Mouse (Mus musculus) lung, postnatal 0 days (tissue): ENCODE data around the gene Emilin1. TPM values are rescaled to one million over a fixed set of nuclear protein-coding genes. Genes with fewer than 3 reads are reported as not detected.
A peak's percentile ranks its signal among the peaks of the same experiment; 100 is the strongest.

ENCODE experiments used
- ATAC-seq: fragments of 200-750 bp; cut with Nextera tagmentation; 2 replicates; pipeline ENCODE4 v1.8.0; 2017; ENCODE audit warnings: moderate library complexity
- DNase-seq: peaks from one replicate; pipeline ENCODE4 v3.0.0-alpha.2; 2016; ENCODE audit warnings: low spot score
- H3K27ac ChIP-seq: fragments of 300-500 bp; sonication (generic); 2 replicates; pipeline ENCODE4 v1.5.1; 2014; ENCODE audit warnings: antibody characterized with exemption, mild to moderate bottlenecking, low read length, mixed read lengths
- H3K27me3 ChIP-seq: fragments of 300-500 bp; sonication (generic); replicated peaks from 2 replicates; pipeline ENCODE4 v1.6.1; 2014; ENCODE audit warnings: low read length, mixed read lengths; ENCODE audit not compliant: insufficient read depth
- H3K36me3 ChIP-seq: fragments of 300-500 bp; sonication (generic); 2 replicates; pipeline ENCODE4 v1.6.1; 2014; ENCODE audit warnings: low read length, mixed read lengths; ENCODE audit not compliant: insufficient read depth
- H3K4me1 ChIP-seq: fragments of 300-500 bp; sonication (generic); 2 replicates; pipeline ENCODE4 v1.6.1; 2014; ENCODE audit warnings: antibody characterized with exemption, low read depth, low read length, mixed read lengths; ENCODE audit not compliant: insufficient read depth
- H3K4me2 ChIP-seq: fragments of 300-500 bp; sonication (generic); replicated peaks from 2 replicates; pipeline ENCODE4 v1.6.1; 2014; ENCODE audit warnings: low read depth, mild to moderate bottlenecking, low read length, moderate library complexity, mixed read lengths
- H3K4me3 ChIP-seq: fragments of 300-500 bp; sonication (generic); 2 replicates; pipeline ENCODE4 v1.5.1; 2014; ENCODE audit warnings: low read depth, low read length
- H3K9ac ChIP-seq: fragments of 300-500 bp; sonication (generic); replicated peaks from 2 replicates; pipeline ENCODE4 v1.6.1; 2014; ENCODE audit warnings: low read depth, mild to moderate bottlenecking
- H3K9me3 ChIP-seq: fragments of 300-500 bp; sonication (generic); 2 replicates; pipeline ENCODE4 v1.6.1; 2016; ENCODE audit warnings: low read length, mixed read lengths
- CTCF ChIP-seq: IDR thresholded peaks from 2 replicates; pipeline ENCODE4 v1.5.1; 2016; ENCODE audit warnings: antibody characterized with exemption, mild to moderate bottlenecking
- EP300 ChIP-seq: IDR thresholded peaks from 2 replicates; pipeline ENCODE4 v1.6.1; 2016; ENCODE audit warnings: antibody characterized with exemption, mild to moderate bottlenecking, control low read depth
- WGBS: fragments of 180-500 bp; shearing (Covaris S2); extraction: QIAGEN DNeasy Blood & Tissue Kit; methylation state at CpG from one replicate; pipeline ENCODE4 v1.1.7; 2014; 5-methylcytosine and 5-hydroxymethylcytosine counted together
- polyA plus RNA-seq: library from polyadenylated mRNA; unstranded; fragments of >200 nt; fragmentation: Nextera tagmentation; extraction: Ambion mirVana; gene quantifications from 2 replicates; pipeline ENCODE4 v1.2.1, GENCODE M21; 2015

The Emilin1 gene
- polyA plus RNA-seq, 1 experiment from 2014 or later: 121 TPM

- Histone ChIP-seq H3K9me3 (no peaks in the 10 kb centered on the region), H3K36me3 (peaks cover 29% of the 10 kb centered on the region), H3K27ac (no peak overlapping the region), H3K27me3 (no peaks in the 10 kb centered on the region), H3K4me3 (no peak overlapping the region), H3K9ac (no peak overlapping the region), H3K4me1 (peaks cover 3% of the 10 kb centered on the region; the same call in 1 of the 2 replicates), H3K4me2 (no peak overlapping the region)
- WGBS: 82% methylated on average over 2 of the region's 2 CpGs
- TF ChIP-seq CTCF (no peak), EP300 (no peak)
- ATAC-seq (no peak), DNase-seq (peak; percentile 4)
Observed at GRCm38 (mm10) chr5:30950922-30951321, 37.7 kb downstream of the Emilin1 start.

- ATAC-seq: no peak
- H3K4me3 ChIP-seq: no peak overlapping the region
- no peak overlapping the region for H3K27ac ChIP-seq
- no peak overlapping the region for H3K9ac ChIP-seq
- H3K4me2 ChIP-seq: no peak overlapping the region
- DNase-seq: peak; percentile 3
- H3K27me3 ChIP-seq: no peaks in the 10 kb centered on the region
- no peak for TF ChIP-seq CTCF
- TF ChIP-seq EP300: no peak
- WGBS: 81% methylated on average over 6 of the region's 6 CpGs
- H3K9me3 ChIP-seq: no peaks in the 10 kb centered on the region
- H3K36me3 ChIP-seq: peaks cover 31% of the 10 kb centered on the region
- H3K4me1 ChIP-seq: peaks cover 3% of the 10 kb centered on the region; the same call in 1 of the 2 replicates
Observed at GRCm38 (mm10) chr5:30951706-30952105, 38.5 kb downstream of the Emilin1 start.

- DNase-seq (no peak), ATAC-seq (no peak)
- Histone ChIP-seq H3K27ac (no peak overlapping the region), H3K4me2 (no peak overlapping the region), H3K4me3 (no peak overlapping the region), H3K4me1 (peaks cover 3% of the 10 kb centered on the region; the same call in 1 of the 2 replicates), H3K9me3 (no peaks in the 10 kb centered on the region), H3K27me3 (no peaks in the 10 kb centered on the region), H3K9ac (no peak overlapping the region), H3K36me3 (peaks cover 31% of the 10 kb centered on the region)
- no peak for TF ChIP-seq EP300
- TF ChIP-seq CTCF: no peak
- WGBS: 83% methylated on average over 5 of the region's 5 CpGs
Observed at GRCm38 (mm10) chr5:30952551-30952950, 39.3 kb downstream of the Emilin1 start.

- Histone ChIP-seq H3K36me3 (peaks cover 37% of the 10 kb centered on the region), H3K4me1 (peaks cover 17% of the 10 kb centered on the region; the same call in 1 of the 2 replicates), H3K4me2 (no peak overlapping the region), H3K4me3 (no peak overlapping the region), H3K9ac (no peak overlapping the region), H3K9me3 (no peaks in the 10 kb centered on the region), H3K27ac (no peak overlapping the region), H3K27me3 (no peaks in the 10 kb centered on the region)
- TF ChIP-seq EP300: no peak
- TF ChIP-seq CTCF: no peak
- no peak for DNase-seq
- 95% methylated on average over 6 of the region's 6 CpGs for WGBS
- no peak for ATAC-seq
Observed at GRCm38 (mm10) chr5:30954065-30954464, 40.9 kb downstream of the Emilin1 start.

DNA sequence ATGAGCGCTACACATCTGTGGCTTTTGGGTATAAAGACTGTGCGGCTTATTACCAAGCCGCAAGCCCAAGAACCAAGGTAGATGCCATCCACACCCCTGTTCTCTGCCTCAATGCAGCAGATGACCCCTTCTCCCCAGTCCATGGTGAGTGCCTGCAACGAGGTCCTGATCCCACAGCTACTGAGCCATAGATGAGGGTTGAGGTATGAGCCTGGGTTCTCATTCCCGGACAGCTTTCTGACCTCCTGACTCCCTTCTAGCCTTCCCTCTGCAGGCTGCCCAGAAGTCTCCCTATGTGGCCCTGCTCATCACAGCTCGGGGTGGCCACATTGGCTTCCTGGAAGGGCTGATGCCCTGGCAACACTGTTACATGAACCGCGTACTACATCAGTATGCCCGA lies 41.4 kb downstream of the Emilin1 start:
- Histone ChIP-seq H3K36me3 (peaks cover 37% of the 10 kb centered on the region), H3K4me2 (no peak overlapping the region), H3K9ac (no peak overlapping the region), H3K27me3 (no peaks in the 10 kb centered on the region), H3K9me3 (no peaks in the 10 kb centered on the region), H3K4me3 (no peak overlapping the region), H3K4me1 (peaks cover 14% of the 10 kb centered on the region; the same call in 1 of the 2 replicates), H3K27ac (no peak overlapping the region)
- DNase-seq: no peak
- TF ChIP-seq CTCF: no peak
- 93% methylated on average over 9 of the region's 9 CpGs for WGBS
- no peak for ATAC-seq

GRCm38 (mm10) chr5:30955751-30956150 lies 42.5 kb downstream of the Emilin1 start:
- WGBS: 95% methylated on average over 6 of the region's 6 CpGs
- Histone ChIP-seq H3K27me3 (no peaks in the 10 kb centered on the region), H3K9me3 (no peaks in the 10 kb centered on the region), H3K4me1 (peaks cover 14% of the 10 kb centered on the region; the same call in 1 of the 2 replicates), H3K9ac (no peak overlapping the region), H3K36me3 (peaks cover 37% of the 10 kb centered on the region), H3K27ac (no peak overlapping the region), H3K4me2 (no peak overlapping the region), H3K4me3 (no peak overlapping the region)
- DNase-seq (no peak), ATAC-seq (no peak)
- TF ChIP-seq EP300 (no peak), CTCF (no peak)

- DNase-seq: no peak
Observed at GRCm38 (mm10) chr5:30957891-30958290, 44.7 kb downstream of the Emilin1 start.

More at GRCm38 (mm10) chr5:30957891-30958290, 44.7 kb downstream of the Emilin1 start:
- H3K27me3 ChIP-seq: no peaks in the 10 kb centered on the region
- H3K9me3 ChIP-seq: no peaks in the 10 kb centered on the region
- no peak for TF ChIP-seq EP300
- TF ChIP-seq CTCF: no peak
- WGBS: 94% methylated on average over 6 of the region's 6 CpGs
- ATAC-seq: no peak
- H3K4me3 ChIP-seq: no peak overlapping the region
- no peak overlapping the region for H3K27ac ChIP-seq
- H3K36me3 ChIP-seq: peaks cover 34% of the 10 kb centered on the region
- no peak overlapping the region for H3K4me2 ChIP-seq
- H3K4me1 ChIP-seq: peaks cover 18% of the 10 kb centered on the region; the same call in 1 of the 2 replicates
- H3K9ac ChIP-seq: no peak overlapping the region
